Mouse (Mus musculus): ENCODE data around the gene Ccdc51.
A peak's percentile ranks its signal among the peaks of the same experiment; 100 is the strongest.

The Ccdc51 gene

DNA sequence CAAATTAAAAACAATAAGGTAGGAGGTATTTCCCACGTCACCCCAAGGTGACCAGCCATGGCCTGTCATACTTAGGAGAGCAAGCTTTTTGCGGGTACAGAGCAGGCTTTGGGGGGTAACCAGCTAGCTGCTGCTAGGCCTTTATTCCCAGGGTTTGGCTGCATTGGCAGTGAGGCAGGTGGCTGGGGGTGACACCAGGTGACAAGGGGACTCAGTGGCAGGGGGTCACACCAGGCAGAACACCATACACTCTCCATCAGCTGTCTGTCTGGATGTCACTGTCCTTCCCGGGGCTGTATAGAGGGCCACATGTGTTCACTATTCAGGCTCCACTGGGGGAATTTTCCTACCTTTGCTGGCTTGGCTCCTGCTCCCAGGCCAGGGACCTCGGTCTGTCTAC, 25.4 kb upstream of the Ccdc51 start:
- DNase-seq (ENCODE audit: low spot score): no peak

DNA sequence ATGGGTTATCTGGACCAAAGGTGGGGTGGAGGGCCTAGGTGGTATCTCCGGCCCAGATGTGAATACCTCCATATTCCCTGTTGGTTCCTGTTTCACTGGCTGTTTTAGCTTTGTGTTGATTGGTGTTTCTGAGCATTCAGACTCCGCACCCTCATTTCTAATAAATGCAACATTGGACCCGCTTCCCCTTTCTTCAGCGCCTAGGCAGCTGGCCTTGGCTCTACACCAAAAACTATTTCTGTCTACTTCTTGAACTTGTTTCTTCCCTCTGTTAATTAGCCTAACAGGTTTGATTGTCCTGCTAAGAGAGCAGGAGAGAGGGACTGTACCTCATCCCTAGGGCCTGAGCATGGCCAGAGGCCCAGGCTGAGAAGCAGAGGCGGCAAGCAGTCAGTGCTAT, 24.8 kb upstream of the Ccdc51 start:
- no peak for DNase-seq (ENCODE audit: low spot score)

DNA sequence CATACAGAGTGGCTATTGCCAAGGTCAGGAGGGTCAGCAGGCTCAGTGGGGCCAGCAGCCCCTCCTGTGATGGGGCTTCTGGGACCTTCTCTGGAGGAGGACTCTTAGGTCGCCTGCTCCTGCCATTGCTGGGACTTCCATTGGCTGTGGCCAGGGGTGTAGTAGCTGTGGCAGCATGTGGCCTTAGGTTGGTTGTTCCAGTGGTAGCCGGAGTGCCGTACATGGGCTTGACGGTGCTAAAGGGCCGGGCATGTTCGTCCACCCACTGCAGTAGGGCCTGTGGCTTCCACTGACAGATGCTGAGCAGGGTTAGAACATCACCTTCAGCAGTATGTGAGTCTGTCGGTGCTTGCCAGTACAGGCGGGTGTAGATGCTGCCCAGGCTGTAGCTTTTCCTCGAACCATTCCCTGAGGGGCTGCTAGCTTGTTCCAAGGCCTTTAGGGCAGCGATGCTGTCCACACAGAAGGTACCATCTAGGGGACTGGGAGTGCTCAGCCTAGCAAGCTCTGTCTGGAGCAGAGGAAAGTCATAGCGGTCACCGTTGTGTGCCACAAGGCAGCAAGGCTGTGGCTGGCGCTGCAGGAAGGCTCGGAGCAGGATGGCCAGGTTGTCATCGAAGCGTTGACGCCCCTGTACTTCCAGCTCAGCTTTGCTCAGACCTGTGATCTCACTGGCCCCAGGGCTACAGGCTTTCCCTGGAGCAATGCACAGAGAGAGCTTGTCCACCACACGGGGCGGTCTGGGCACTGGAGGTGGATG, 24.1 kb upstream of the Ccdc51 start:
- DNase-seq (ENCODE audit: low spot score): peak; percentile 57

DNA sequence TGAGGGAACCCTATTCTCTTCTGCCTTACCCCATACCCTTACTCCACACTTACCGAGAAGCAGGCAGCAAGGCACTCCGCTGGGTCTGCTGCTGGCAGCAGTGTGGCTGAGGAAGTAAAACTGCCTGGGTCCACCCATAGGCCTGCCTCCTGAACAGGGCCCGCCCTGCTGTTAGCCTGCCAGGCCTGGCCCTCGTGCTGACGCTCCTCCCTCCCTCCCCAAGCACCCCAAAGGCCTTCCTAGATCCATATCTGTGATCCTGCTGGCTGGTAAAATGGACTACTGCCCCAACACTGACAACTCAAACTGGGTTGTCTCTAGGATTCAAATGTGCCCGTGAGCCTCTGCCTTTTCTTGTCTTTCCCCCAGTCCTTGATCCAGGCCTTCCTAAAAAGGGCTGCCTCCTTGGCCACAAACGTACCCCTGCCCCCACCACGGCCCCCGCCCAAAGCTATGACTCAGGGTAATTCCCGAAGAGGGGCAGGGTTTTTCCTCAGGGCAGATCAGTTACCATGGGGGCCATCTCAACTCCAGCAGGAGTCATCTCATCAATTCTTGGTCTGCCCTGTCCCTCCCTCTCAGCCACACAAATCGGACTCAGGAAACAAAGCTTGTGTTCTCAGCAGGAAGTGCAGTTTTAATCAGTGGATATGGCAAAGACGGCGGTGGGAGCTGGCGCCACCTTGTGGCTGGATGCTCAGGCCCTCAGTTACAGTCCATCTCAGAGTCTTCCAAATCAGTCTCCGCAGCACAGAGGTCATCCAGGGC, 23.0 kb upstream of the Ccdc51 start, which contains the start of gene Trex1:
Gene Trex1 (minus strand): TSS at position 599 of the 768 bp plus-strand sequence.
- DNase-seq (ENCODE audit: low spot score): peak; percentile 92

DNA sequence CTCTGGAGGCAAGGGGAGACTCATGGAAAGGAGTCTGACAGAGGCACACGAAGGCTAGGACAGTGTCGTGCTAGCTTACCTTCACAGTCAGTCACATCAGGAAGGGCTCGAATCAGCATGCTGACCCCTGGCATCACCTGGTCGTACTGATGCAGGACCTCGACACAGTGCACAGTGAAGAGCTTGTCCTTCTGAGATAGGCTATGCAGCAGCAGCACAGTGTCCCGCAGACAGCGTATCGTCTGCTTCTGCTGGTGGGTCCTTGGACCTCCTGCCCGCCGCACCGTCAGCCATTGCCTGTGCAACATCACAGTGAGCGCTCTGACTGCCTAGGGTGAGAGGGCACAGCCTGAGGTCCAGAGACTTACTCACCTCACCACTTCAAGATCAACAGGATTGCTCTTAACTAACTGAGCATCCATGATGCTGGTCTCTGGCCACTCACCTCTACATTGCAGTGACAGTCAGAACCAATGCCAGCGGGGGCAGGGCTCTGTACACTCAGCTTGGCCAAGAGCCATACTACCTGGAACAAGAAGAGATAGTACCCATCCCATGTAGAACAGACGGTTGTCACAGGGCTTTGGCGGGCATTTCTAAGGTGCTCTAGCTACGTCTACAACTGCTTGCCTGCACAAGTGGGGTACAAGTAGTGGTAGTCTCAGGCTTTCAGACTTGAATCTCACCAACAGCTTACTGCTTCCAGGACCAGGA, 22.0 kb upstream of the Ccdc51 start:
- DNase-seq (ENCODE audit: low spot score): no peak

DNA sequence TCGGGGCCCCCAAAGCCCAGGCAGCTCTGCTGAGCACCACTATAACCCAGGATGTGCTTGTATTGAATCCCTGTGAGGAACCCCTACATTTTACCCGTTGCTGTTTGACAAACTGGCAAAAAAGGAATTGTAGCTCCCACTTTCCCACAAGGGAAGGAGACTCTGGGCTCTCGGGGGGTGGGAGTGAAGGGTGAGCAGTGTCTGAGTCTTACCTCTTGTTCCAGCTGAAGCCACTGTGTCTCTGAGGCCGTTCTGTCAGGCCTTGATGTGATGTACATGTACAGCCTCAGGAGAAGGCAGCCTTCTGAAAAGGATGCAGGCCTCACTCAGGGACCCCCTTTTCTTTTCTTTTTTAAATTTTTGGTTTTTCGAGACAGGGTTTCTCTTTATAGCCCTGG, 21.4 kb upstream of the Ccdc51 start:
- DNase-seq (ENCODE audit: low spot score): no peak

DNA sequence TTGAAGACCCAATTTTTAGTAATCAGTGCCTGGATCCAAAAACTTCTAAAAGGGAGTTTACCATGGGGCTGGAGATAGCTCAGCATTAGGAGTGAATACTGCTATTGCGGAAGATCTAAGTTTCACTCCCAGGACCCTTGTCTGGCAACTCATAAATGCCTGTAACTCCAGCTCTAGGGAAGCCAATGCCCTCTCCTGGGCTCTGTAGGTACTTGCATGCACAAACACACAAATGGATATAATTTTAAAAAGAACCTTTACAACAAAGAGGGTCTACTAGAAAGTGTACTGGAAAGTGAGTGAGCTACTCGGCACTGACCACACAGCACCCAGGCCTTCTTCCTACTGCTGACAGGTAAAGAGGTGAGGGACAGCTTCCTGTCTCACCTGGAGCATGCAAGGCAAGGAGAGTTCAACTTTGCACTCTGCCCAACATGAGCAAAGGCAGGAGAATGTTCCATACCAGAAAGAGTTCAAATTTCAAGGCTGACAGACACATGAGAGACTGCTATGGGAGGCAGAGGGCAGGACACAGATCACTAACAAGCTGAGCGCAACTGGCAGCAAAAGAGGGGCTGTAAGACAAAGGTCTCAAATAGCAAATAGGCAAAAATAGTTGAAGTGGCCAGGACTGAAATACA, 14.1 kb upstream of the Ccdc51 start:
- DNase-seq (ENCODE audit: low spot score): no peak

DNA sequence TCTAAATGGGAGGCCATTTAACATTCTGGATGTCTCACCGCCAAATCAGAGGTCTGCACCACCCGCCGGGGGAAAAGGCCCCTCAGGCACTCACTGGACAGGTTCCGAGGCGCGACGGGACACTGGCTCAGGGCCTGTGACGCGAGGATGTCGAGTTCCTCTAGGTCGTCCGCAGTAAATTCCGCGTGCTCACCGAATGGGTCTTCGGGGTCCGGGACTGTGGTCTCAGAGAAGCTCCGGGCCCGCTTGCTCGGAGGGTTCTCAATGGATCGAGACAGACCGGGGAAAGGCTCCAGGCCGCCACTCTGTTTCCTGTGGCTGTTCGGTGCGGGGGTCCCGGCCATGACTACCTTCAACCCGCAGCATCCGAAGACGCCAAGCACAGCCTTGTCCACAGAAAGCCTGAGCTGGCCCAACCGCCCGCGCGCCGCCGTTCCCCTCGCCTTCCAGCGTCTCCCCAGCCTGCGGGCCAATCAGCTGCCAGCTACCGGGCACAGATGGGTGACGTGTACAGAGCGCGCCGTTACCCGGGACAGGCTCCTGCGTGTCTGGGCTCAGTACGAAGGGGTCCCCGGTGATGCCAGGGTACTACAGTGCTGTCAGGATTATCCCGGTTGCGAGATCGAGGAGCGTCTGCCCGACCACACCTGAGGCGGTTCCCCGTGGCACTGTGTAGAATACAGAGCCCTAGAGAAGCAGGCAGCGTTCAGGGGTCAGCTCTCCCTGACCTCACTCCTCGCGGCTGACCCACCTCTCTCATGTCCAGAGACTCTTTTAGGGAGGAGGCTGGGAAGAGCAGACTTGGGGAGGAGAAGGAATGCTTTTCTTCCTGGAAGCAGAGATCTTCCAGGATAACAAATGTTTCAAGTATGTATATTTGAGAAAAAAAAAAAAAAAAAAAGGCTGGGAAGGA, 8.4 kb upstream of the Ccdc51 start, which contains the start of gene Atrip:
Gene Atrip (minus strand): TSS at position 464 of the 913 bp plus-strand sequence.
- peak; percentile 89 for DNase-seq (ENCODE audit: low spot score)

DNA sequence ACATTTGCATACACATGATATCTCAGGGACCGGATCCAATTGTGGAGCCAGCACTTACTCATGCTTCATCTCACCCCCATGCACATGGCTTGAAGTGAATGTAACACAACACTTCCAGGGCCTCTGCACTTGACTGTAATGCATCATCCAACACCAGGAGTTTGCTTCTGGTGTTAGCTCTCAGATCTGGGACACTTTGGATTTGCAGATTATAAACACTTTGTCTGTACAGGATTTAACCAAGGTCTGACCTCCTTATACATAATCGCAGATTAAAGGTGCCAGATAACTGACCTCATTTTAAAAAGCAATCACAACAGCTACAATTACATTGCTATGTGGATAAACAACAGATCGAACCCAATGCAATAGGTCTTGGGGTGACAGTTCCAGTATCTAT, 1.8 kb upstream of the Ccdc51 start:
- no peak for DNase-seq (ENCODE audit: low spot score)

DNA sequence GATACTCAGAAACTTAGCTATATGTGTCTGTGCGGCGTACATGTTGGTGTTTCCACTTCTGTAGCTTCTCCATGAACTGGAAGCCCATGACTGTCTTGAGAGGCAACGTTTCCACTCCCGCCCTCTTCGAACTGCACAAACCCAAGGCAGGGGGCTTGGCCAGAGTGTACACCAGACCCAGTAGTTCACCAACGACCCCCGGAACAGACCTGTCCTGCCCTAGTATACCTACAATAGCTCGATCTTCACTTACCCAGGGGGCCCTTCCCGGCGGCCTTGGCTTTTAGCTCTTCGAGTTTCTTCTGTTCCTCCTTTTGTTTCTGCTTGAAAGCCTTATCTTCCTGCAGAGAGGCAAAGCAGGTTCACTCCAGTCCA, 557 bp upstream of the Ccdc51 start:
- DNase-seq (ENCODE audit: low spot score): no peak

DNA sequence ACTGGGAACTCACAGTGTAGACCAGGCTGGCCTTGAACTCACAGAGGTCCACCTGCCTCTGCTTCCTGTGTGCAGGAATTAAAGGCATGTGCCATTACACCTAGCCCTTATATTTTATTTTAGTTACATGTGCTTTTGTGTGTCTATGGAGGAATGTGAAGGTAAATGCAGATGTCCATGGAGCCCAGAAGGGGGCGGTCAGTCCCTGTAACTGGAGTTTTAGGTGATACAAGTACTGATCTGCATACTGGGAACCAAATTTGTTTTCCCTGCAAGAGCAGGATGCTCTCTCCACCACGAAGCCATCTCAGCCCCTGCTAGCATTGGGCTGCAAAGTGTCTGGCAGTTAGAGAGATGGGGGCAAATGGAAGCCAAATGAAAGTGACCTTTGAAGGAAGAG, 2.6 kb downstream of the Ccdc51 start:
- no peak for DNase-seq (ENCODE audit: low spot score)

DNA sequence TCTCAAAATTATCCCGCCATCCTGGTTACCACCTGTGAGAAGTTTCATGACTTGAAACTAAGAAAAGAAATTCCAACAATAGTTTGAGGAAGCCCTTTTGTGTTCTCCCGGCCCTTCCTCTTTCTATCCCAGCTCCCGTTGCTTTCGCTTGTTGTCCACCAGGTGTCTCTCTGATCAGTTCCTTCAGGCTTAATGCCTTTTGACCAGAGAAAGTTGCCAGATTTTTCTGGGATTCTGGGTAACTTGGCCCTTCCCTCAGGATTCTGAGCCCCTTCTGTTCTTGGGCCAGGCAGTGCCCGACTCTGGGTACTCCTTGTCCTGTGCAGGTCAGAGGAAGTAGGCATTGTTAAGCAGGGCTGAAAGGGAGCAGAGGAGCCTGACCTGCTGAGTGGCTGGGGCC, 5.7 kb downstream of the Ccdc51 start:
- DNase-seq (ENCODE audit: low spot score): no peak

DNA sequence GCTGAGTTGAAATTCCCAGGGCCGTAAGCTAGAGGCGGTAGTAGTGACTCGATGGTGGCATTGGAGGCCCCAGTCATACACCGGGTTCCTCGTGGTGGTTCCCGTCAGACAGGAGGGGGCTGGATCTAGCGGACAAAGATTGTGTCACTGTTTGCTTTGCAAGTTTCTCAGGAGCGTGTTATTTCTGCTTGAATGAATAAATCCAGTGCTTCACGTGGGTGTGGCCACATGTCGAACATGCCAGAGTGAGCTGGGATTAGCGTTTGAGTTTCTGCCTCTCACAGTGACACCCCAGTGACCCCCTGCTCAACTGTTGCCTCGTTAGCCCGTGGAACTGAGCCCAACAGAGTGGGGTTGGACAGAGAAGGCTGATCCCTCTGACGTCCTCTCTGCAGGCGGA, 8.2 kb downstream of the Ccdc51 start:
- DNase-seq (ENCODE audit: low spot score): no peak

DNA sequence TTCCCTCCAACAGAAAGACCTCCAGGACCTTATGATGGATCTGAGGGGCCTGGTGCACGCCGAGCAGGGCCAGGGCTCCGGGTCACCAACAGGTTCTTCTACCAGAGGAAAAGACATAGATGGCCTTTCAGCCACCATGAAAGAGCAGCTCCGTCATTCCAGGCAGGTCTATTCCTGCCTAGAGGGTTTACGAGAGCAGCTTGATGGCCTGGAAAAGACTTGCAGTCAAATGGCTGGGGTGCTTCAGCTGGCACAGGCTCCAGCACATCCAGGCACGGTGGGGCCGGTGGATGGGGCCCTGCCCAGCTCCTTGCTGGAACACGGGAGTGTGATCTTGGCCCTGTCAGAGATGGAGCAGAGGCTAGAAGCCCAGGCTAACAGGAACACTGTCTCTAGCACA, 9.5 kb downstream of the Ccdc51 start:
- DNase-seq (ENCODE audit: low spot score): no peak

DNA sequence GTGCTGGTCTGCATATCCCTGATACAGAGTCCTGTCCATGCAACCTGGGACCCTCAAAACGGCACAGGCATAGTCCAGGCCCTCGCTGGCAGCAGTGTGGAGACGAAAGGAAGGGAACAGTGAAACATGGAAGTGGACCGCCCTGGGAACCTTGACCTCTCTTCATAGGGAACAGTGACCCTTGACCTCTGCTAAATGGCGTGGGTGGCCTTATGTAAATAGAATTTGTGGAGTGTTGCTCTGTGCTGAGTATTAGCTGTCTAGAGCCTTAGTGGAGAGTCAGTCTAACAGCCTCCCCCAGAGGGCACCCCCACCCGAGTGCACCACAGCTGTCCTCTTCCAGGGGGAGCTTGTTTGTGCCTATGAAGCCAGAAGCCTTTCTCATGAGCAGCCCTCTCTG, 10.5 kb downstream of the Ccdc51 start:
- no peak for DNase-seq (ENCODE audit: low spot score)

DNA sequence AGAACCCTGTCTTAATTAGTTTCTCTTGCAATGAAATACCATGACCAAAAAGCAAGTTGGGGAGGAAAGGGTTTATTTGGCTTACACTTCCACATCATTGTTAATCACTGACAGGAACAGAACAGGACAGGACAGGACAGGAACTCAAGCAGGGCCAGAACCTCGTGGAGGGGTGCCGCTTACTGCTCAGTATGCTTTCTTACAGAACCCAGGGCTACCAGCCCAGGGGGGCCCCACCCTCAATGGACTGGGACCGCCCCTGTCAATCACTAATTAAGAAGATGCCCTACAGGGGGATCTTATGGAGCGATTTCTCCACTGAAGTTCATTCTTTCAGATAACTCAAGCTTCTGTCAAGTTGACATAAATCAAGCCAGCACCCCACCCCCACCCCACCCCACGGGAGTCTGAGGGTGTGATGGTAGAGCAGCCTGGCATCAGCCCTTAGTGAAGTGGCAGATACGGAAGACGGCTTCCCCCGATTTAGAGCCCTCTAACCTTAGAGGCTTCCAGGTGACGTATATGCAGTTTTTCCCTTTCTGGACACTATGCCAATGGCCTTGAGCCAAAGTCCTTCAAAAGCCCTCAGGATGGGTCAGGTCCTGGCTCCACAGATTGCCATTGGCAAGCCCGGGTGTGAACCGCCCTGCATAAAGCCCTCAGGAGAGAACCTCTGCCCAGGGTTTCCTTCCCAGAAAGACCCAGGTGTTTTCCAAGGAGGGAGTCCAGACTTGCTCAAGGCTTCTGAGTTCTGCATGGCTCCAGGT, 11.7 kb downstream of the Ccdc51 start:
- no peak for DNase-seq (ENCODE audit: low spot score)

DNA sequence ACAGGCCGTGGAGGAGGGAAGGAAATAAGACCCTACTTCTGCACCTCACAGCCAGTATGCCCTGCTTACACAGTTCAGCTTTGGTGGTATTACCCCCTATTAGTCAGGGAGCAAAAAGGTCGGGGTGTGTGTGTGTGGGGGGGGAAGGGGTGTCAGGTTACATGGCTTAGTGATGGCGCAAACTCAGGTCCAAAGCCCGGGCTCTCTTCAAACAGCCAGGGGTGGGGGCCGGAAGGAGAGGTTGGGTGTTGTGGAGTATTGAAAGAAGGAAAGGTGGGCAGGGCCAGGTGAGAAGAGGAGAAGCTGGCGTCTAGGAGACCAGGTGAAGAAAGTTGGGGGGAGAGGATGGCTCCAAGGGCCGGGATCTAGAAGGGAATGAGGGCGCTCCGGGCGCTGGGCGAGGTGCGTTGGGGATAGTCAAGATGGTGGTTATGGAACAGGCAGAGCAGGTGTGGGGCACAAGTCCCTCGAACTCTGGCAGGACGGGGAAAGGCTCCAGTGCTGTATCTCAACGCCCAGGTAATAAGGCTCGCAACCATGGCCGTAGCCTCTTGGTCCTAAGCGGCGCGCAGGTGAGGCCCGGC, 12.4 kb downstream of the Ccdc51 start:
- DNase-seq (ENCODE audit: low spot score): no peak

DNA sequence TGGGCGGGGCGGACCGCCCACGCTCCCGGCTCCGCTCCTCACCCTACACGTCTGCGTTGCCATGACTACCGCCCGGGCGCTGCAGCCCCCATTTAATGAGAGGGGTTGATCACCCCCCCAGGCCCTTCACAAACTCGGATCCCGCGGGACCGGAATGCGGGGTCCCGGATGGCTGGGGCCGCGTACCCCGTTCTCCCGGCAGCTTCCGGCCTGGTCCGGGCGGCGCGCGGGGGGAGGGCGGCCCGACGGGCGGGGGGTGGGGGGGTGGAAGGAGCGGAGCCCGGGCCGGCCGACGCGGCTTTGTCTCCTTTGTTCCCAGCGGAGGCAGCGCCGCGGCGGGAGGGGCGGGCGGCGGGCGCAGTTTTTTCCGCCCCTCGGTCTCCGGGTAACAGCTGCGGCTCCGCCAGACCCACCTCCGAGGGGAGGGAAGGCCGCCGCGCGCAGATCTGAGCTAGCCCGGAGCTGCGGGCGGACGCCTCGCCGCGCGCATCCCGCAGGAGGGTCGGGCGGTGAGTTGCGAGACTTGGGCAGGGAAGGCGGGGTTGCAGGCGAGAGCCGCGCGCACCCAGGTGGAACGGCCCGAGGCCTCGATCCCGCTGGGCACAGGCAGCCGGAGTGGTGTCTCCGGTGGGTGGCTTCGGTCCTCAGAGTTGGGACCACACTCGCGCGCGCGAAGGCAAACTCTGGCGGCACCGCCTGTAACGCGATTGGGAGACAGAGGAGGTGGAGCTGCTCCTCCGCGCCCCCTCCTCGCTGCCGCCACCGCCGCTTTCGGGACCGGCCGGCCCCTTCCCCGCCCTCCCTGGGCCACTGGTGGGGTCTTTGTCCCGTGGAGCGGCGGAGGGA, 13.1 kb downstream of the Ccdc51 start, which contains the start of gene Plxnb1:
Gene Plxnb1 (plus strand): TSS at position 253 of the 846 bp plus-strand sequence.
- DNase-seq (ENCODE audit: low spot score): peak; percentile 56

DNA sequence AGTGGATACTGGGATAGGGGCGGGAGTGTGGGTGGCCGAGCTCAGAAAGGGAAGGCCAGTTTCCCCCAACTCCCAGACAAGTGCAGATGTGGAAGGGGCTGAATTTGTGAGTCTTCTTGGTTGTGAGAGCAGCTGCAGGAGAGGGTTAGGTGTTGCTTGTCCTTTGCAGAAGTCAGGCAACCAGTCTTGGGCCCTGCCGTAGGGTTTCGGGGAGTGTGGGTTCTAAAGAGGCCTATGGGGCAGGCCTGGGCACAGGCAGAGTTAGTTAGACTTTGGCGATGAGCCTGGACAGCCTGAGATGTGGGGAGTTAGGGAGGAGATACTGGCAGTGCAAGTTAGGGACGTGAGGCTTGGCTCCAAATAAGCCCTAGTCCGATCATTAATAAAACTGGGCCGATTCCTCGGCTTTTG, 14.0 kb downstream of the Ccdc51 start:
- DNase-seq (ENCODE audit: low spot score): no peak

All from T-cell, adult 2 months (primary cell).